19 mouse cellular contexts compared by ENCODE assay signal in genomic region chr13:44583614-44584013, GRCm38 (mm10).
DNase-seq lines count a peak whose midpoint lies in the region; ATAC-seq and TF ChIP-seq lines count a peak whose summit lies in the region.
"Had no signal": no experiment of that assay in that cellular context is flagged by ENCODE, and none has a peak within 500 bp of the region (broad histone marks: within the 10 kb centered on the region; RNA-seq: fewer than 3 reads in every experiment).

No protein-coding gene starts in this region.

- peaks cover 36% of the 10 kb centered on the region for H3K4me1 ChIP-seq in hindbrain, embryonic 10.5 days (replicated peaks)
- H3K4me1 ChIP-seq in hindbrain, embryonic 13.5 days (replicated peaks) = peaks cover 20% of the 10 kb centered on the region
- H3K4me1 ChIP-seq in ES-Bruce4 (ENCODE audit: control insufficient read depth, insufficient read depth, low read length) = peaks cover 10% of the 10 kb centered on the region
- H3K4me1 ChIP-seq in embryonic facial prominence, embryonic 14.5 days (ENCODE audit: control insufficient read depth, insufficient read depth, low read length) = peaks cover 30% of the 10 kb centered on the region

- 0 out of 2 replicates have a peak overlapping the region, but pooled peaks have one; percentile 53 for H3K27ac ChIP-seq in hindbrain, embryonic 10.5 days
- H3K27ac ChIP-seq in hindbrain, embryonic 13.5 days = no peak overlapping the region
- H3K27ac ChIP-seq in ES-Bruce4 (ENCODE audit: insufficient read depth, low read length) = peak overlapping the region; percentile 43; the same call in 1 of the 2 replicates
- H3K27ac ChIP-seq in embryonic facial prominence, embryonic 14.5 days (replicated peaks; ENCODE audit: low read depth, low read length) = no peak overlapping the region
- H3K27ac ChIP-seq: forebrain, embryonic 13.5 days; gastrocnemius, adult 2 months; hindbrain, embryonic 15.5 days had no signal

- no peak overlapping the region for H3K4me3 ChIP-seq in hindbrain, embryonic 10.5 days
- H3K4me3 ChIP-seq in hindbrain, embryonic 13.5 days = no peak overlapping the region
- H3K4me3 ChIP-seq in ES-Bruce4 (ENCODE audit: low read depth, low read length) = no peak overlapping the region
- H3K4me3 ChIP-seq in embryonic facial prominence, embryonic 14.5 days (ENCODE audit: low read depth, low read length) = no peak overlapping the region
- H3K4me3 ChIP-seq: forebrain, embryonic 13.5 days; gastrocnemius, adult 2 months; hindbrain, embryonic 15.5 days had no signal

- ATAC-seq in hindbrain, embryonic 13.5 days (ENCODE audit: low FRiP score) = no peak
- ATAC-seq in embryonic facial prominence, embryonic 14.5 days (ENCODE audit: low read depth) = no peak
- ATAC-seq: forebrain, embryonic 13.5 days; forebrain, postnatal 0 days; inflammation-experienced regulatory T-cells, adult 6 months; intestine, postnatal 0 days had no signal

- peaks cover 7% of the 10 kb centered on the region for H3K9me3 ChIP-seq in hindbrain, embryonic 10.5 days
- H3K9me3 ChIP-seq in hindbrain, embryonic 13.5 days = peaks cover 6% of the 10 kb centered on the region
- H3K9me3 ChIP-seq in ES-Bruce4 (replicated peaks; ENCODE audit: control insufficient read depth, insufficient read depth, low read length, poor library complexity, severe bottlenecking) = 0 out of 2 replicates have a peak, but pooled peaks cover 2% of the 10 kb centered on the region
- peaks cover 8% of the 10 kb centered on the region for H3K9me3 ChIP-seq in embryonic facial prominence, embryonic 14.5 days (ENCODE audit: control insufficient read depth, low read length)

- TF ChIP-seq CTCF in ES-Bruce4 (IDR thresholded peaks at IDR 0.05; ENCODE audit: low read depth, low read length) = no peak

- no peaks in the 10 kb centered on the region for H3K36me3 ChIP-seq in hindbrain, embryonic 10.5 days
- H3K36me3 ChIP-seq in hindbrain, embryonic 13.5 days = no peaks in the 10 kb centered on the region
- no peaks in the 10 kb centered on the region for H3K36me3 ChIP-seq in ES-Bruce4 (ENCODE audit: control insufficient read depth, insufficient read depth, low read length, poor library complexity, severe bottlenecking)
- no peaks in the 10 kb centered on the region for H3K36me3 ChIP-seq in embryonic facial prominence, embryonic 14.5 days (ENCODE audit: control insufficient read depth, insufficient read depth, low read length)
- H3K36me3 ChIP-seq: hindbrain, embryonic 15.5 days had no signal

- TF ChIP-seq EP300 in ES-Bruce4 (IDR thresholded peaks at IDR 0.05; ENCODE audit: insufficient read depth, low read depth, low read length) = no peak

- peaks cover 24% of the 10 kb centered on the region for H3K27me3 ChIP-seq in hindbrain, embryonic 10.5 days (ENCODE audit: insufficient read depth, poor library complexity, severe bottlenecking)
- peaks cover 10% of the 10 kb centered on the region for H3K27me3 ChIP-seq in hindbrain, embryonic 13.5 days
- H3K27me3 ChIP-seq in ES-Bruce4 (ENCODE audit: control insufficient read depth, insufficient read depth, low read length, poor library complexity, severe bottlenecking) = no peaks in the 10 kb centered on the region
- no peaks in the 10 kb centered on the region for H3K27me3 ChIP-seq in embryonic facial prominence, embryonic 14.5 days (replicated peaks; ENCODE audit: control insufficient read depth, insufficient read depth, low read length)
- H3K27me3 ChIP-seq: hindbrain, embryonic 15.5 days had no signal

- H3K9ac ChIP-seq in hindbrain, embryonic 13.5 days = no peak overlapping the region
- H3K9ac ChIP-seq in ES-Bruce4 (ENCODE audit: low read depth, poor library complexity, severe bottlenecking) = no peak overlapping the region
- no peak overlapping the region for H3K9ac ChIP-seq in embryonic facial prominence, embryonic 14.5 days (ENCODE audit: low read depth, low read length)
- H3K9ac ChIP-seq: forebrain, embryonic 13.5 days; forebrain, postnatal 0 days; hindbrain, embryonic 15.5 days had no signal

- no peak for TF ChIP-seq POLR2A in ES-Bruce4 (IDR thresholded peaks at IDR 0.05; ENCODE audit: insufficient read depth, low read length)

- WGBS in hindbrain, embryonic 10.5 days = 76% methylated on average over 5 of the region's 5 CpGs
- WGBS in hindbrain, embryonic 13.5 days = 75% methylated on average over 5 of the region's 5 CpGs
- 55% methylated on average over 5 of the region's 5 CpGs for WGBS in embryonic facial prominence, embryonic 14.5 days

- no peak overlapping the region for H3K4me2 ChIP-seq in hindbrain, embryonic 13.5 days
- no peak overlapping the region for H3K4me2 ChIP-seq in embryonic facial prominence, embryonic 14.5 days (ENCODE audit: low read depth, low read length)
- H3K4me2 ChIP-seq: forebrain, embryonic 13.5 days; hindbrain, embryonic 15.5 days had no signal

- DNase-seq in hindbrain, embryonic 10.5 days (ENCODE audit: low spot score) = no peak
- peak; percentile 44 for DNase-seq in embryonic facial prominence, embryonic 14.5 days (ENCODE audit: low spot score)
- no peak for DNase-seq in frontal cortex, postnatal 25 days (ENCODE audit: low spot score in 2 of 2)
- DNase-seq in neural tube, embryonic 10.5 days (ENCODE audit: extremely low spot score, low spot score) = no peak
- DNase-seq: adrenal gland, adult 2 months; adrenal gland, postnatal 25 days; cerebellum, adult 18-20 months; cerebellum, adult 9-11 months; forebrain, postnatal 0 days; gastrocnemius, adult 2 months; gastrocnemius, postnatal 25 days; heart, postnatal 10 days; heart, postnatal 4 days had no signal

Comparison
In these comparisons a context has a peak if more than half of its experiments do, and no peak if none do; other contexts are left out.
1. H3K27ac ChIP-seq: peak in hindbrain, embryonic 10.5 days (single experiment) and ES-Bruce4 (single experiment); none in hindbrain, embryonic 13.5 days (single experiment) and embryonic facial prominence, embryonic 14.5 days (single experiment).